Comparison of ENCODE assay signal across 29 mouse cellular contexts in the genomic region with DNA sequence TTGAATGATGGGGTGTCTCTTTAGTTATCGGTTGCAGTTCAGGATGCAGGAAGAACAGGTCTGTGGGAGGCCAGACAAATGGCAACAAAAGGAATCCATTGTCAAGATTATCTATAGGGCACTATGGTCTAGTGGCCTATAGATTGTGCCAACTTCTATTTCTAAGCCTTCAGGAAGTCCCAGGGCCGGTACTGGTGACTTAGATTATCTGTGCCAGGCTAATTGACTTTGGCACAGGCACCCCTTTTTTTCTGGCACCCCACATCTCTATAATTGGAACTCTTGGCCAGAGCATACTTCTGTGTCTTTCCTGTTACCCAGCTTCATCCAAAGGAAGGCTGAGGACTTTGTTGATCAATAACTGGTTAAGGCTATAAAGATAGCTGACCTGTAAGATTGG. TPM values are rescaled to one million over a fixed set of nuclear protein-coding genes. Genes with fewer than 3 reads are reported as not detected.
DNase-seq lines count a peak whose midpoint lies in the region; ATAC-seq and TF ChIP-seq lines count a peak whose summit lies in the region.
"Had no signal": no experiment of that assay in that cellular context is flagged by ENCODE, and none has a peak within 500 bp of the region (broad histone marks: within the 10 kb centered on the region; RNA-seq: fewer than 3 reads in every experiment).

No protein-coding gene starts in this region.

- H3K27ac ChIP-seq in forebrain, embryonic 13.5 days = 0 out of 2 replicates have a peak overlapping the region, but pooled peaks have one; percentile 40
- H3K27ac ChIP-seq in forebrain, embryonic 11.5 days (ENCODE audit: low read depth, low read length) = no peak overlapping the region
- no peak overlapping the region for H3K27ac ChIP-seq in liver, adult 2 months (replicated peaks; ENCODE audit: insufficient read depth, low read depth, low read length)
- H3K27ac ChIP-seq in liver, embryonic 12.5 days = no peak overlapping the region
- H3K27ac ChIP-seq: embryonic facial prominence, embryonic 15.5 days; heart, adult 2 months; hindbrain, embryonic 12.5 days; kidney, embryonic 15.5 days; midbrain, embryonic 15.5 days; neural tube, embryonic 13.5 days had no signal

- H3K4me1 ChIP-seq in forebrain, embryonic 13.5 days = peaks cover 23% of the 10 kb centered on the region
- no peaks in the 10 kb centered on the region for H3K4me1 ChIP-seq in forebrain, embryonic 11.5 days (replicated peaks; ENCODE audit: control insufficient read depth, insufficient read depth, low read length)
- peaks cover 3% of the 10 kb centered on the region; the same call in 1 of the 2 replicates for H3K4me1 ChIP-seq in liver, adult 2 months (ENCODE audit: control insufficient read depth, insufficient read depth, low read length)
- peaks cover 4% of the 10 kb centered on the region; the same call in 1 of the 2 replicates for H3K4me1 ChIP-seq in liver, embryonic 12.5 days
- H3K4me1 ChIP-seq: midbrain, embryonic 15.5 days had no signal

- H3K27me3 ChIP-seq in forebrain, embryonic 13.5 days = no peaks in the 10 kb centered on the region
- H3K27me3 ChIP-seq in forebrain, embryonic 11.5 days (ENCODE audit: control insufficient read depth, insufficient read depth, low read length) = no peaks in the 10 kb centered on the region
- H3K27me3 ChIP-seq in liver, adult 2 months (ENCODE audit: control insufficient read depth, insufficient read depth, low read length) = no peaks in the 10 kb centered on the region
- H3K27me3 ChIP-seq in liver, embryonic 12.5 days (replicated peaks) = no peaks in the 10 kb centered on the region
- H3K27me3 ChIP-seq: embryonic facial prominence, embryonic 15.5 days; hindbrain, embryonic 12.5 days; kidney, embryonic 15.5 days; midbrain, embryonic 15.5 days; neural tube, embryonic 13.5 days; Patski had no signal

- H3K36me3 ChIP-seq in forebrain, embryonic 13.5 days (ENCODE audit: poor library complexity, severe bottlenecking) = no peaks in the 10 kb centered on the region
- no peaks in the 10 kb centered on the region for H3K36me3 ChIP-seq in forebrain, embryonic 11.5 days (ENCODE audit: control insufficient read depth, insufficient read depth, low read length)
- no peaks in the 10 kb centered on the region for H3K36me3 ChIP-seq in liver, adult 2 months (ENCODE audit: control insufficient read depth, insufficient read depth, low read length)
- no peaks in the 10 kb centered on the region for H3K36me3 ChIP-seq in liver, embryonic 12.5 days
- H3K36me3 ChIP-seq: embryonic facial prominence, embryonic 15.5 days; hindbrain, embryonic 12.5 days; kidney, embryonic 15.5 days; midbrain, embryonic 15.5 days; neural tube, embryonic 13.5 days had no signal

- TF ChIP-seq CTCF in liver, adult 2 months (IDR thresholded peaks at IDR 0.05; ENCODE audit: low read depth, low read length) = no peak

- H3K4me2 ChIP-seq in forebrain, embryonic 13.5 days = no peak overlapping the region
- H3K4me2 ChIP-seq in forebrain, embryonic 11.5 days (ENCODE audit: low read depth, low read length, severe bottlenecking) = no peak overlapping the region
- no peak overlapping the region for H3K4me2 ChIP-seq in liver, embryonic 12.5 days
- H3K4me2 ChIP-seq: embryonic facial prominence, embryonic 15.5 days; hindbrain, embryonic 12.5 days; kidney, embryonic 15.5 days; liver, embryonic 11.5 days; midbrain, embryonic 15.5 days; neural tube, embryonic 13.5 days had no signal

- WGBS in forebrain, embryonic 13.5 days = 56% methylated on average over 2 of the region's 2 CpGs
- WGBS in forebrain, embryonic 11.5 days = 87% methylated on average over 2 of the region's 2 CpGs
- WGBS in liver, adult 2 months = 44% methylated on average over 2 of the region's 2 CpGs
- WGBS in liver, embryonic 12.5 days (ENCODE audit: insufficient replicate concordance) = 62% methylated on average over 2 of the region's 2 CpGs

- no peak overlapping the region for H3K4me3 ChIP-seq in forebrain, embryonic 13.5 days
- H3K4me3 ChIP-seq in forebrain, embryonic 11.5 days (ENCODE audit: low read depth, low read length) = no peak overlapping the region
- no peak overlapping the region for H3K4me3 ChIP-seq in liver, adult 2 months (ENCODE audit: insufficient read depth, low read depth, low read length)
- H3K4me3 ChIP-seq in liver, embryonic 12.5 days = no peak overlapping the region
- H3K4me3 ChIP-seq: embryonic facial prominence, embryonic 15.5 days; heart, adult 2 months; hindbrain, embryonic 12.5 days; kidney, embryonic 15.5 days; midbrain, embryonic 15.5 days; myocyte; neural tube, embryonic 13.5 days had no signal

- peak; percentile 55; the same call in 1 of the 2 replicates for ATAC-seq in forebrain, embryonic 13.5 days
- no peak for ATAC-seq in forebrain, embryonic 11.5 days (replicated peaks; ENCODE audit: low FRiP score)
- no peak for ATAC-seq in liver, embryonic 12.5 days
- ATAC-seq: CD4-positive, CD25-positive, alpha-beta regulatory T cell, adult 4 months; midbrain, embryonic 15.5 days; Patski had no signal

- TF ChIP-seq POLR2A in liver, adult 2 months (IDR thresholded peaks at IDR 0.05; ENCODE audit: extremely low read depth, insufficient read depth, low read length) = no peak

- no peaks in the 10 kb centered on the region for H3K9me3 ChIP-seq in forebrain, embryonic 13.5 days (replicated peaks)
- no peaks in the 10 kb centered on the region for H3K9me3 ChIP-seq in forebrain, embryonic 11.5 days (ENCODE audit: control insufficient read depth, low read length)
- H3K9me3 ChIP-seq in liver, embryonic 12.5 days (replicated peaks) = no peaks in the 10 kb centered on the region
- H3K9me3 ChIP-seq: embryonic facial prominence, embryonic 15.5 days; hindbrain, embryonic 12.5 days; kidney, embryonic 15.5 days; midbrain, embryonic 15.5 days; neural tube, embryonic 13.5 days had no signal

- H3K9ac ChIP-seq in forebrain, embryonic 13.5 days = no peak overlapping the region
- no peak overlapping the region for H3K9ac ChIP-seq in forebrain, embryonic 11.5 days (ENCODE audit: low read length)
- H3K9ac ChIP-seq in liver, adult 2 months (ENCODE audit: low read depth, low read length) = no peak overlapping the region
- H3K9ac ChIP-seq in liver, embryonic 12.5 days = no peak overlapping the region
- H3K9ac ChIP-seq: embryonic facial prominence, embryonic 15.5 days; hindbrain, embryonic 12.5 days; kidney, embryonic 15.5 days; midbrain, embryonic 15.5 days; neural tube, embryonic 13.5 days had no signal

- no peaks in the 10 kb centered on the region for H3K79me2 ChIP-seq in liver, adult 2 months (ENCODE audit: control insufficient read depth, insufficient read depth, low read length)

- no peak for DNase-seq in forebrain, embryonic 11.5 days (ENCODE audit: low spot score)
- DNase-seq in liver, adult 2 months (ENCODE audit: extremely low read depth, low read depth, low spot score) = peak; percentile 66
- peak; percentile 42 for DNase-seq in fat pad, adult 2 months (ENCODE audit: extremely low read depth, low read depth, low spot score)
- DNase-seq in Muller cell, postnatal 12 days (ENCODE audit: inconsistent ontology term) = no peak
- DNase-seq in urinary bladder, adult 18-20 months (ENCODE audit: low spot score in 2 of 2) = no peak
- DNase-seq: adrenal gland, postnatal 36 days; cerebellum, adult 11-12 months; gastrocnemius, postnatal 36 days; heart, adult 2 months; kidney, adult 11 months; kidney, postnatal 36 days; layer of hippocampus, adult 9-11 months; lung, adult 18-20 months; lung, postnatal 10 days; retina, postnatal 1 day; right cerebral cortex, postnatal 25 days; thymus, adult 18-20 months; thymus, postnatal 4 days had no signal

RNA-seq across cellular contexts. Expression of a gene that starts 12.9 kb away (rescaled TPM):
- polyA plus RNA-seq in forebrain, embryonic 13.5 days (2015; fragmentation: Nextera tagmentation; extraction: Ambion mirVana) = 0.23 and 0.87 TPM in 2 replicates
- polyA plus RNA-seq in forebrain, embryonic 11.5 days (2014; fragmentation: Nextera tagmentation; extraction: Ambion mirVana) = 0.68 and 0.91 TPM in 2 replicates
- 52.2 and 57.3 TPM in 2 replicates for total RNA-seq in liver, adult 2 months (2014; rRNA removed)
- 44.7 and 47.4 TPM in 2 replicates for polyA plus RNA-seq in liver, adult 2 months (2012; rRNA removed)
- 3.9 and 4.1 TPM in 2 replicates for polyA plus RNA-seq in liver, embryonic 12.5 days (2016; fragmentation: Nextera tagmentation; extraction: Ambion mirVana)

Comparison
In these comparisons a context has a peak if more than half of its experiments do, and no peak if none do; other contexts are left out.
1. DNase-seq: peak in liver, adult 2 months (single experiment) and fat pad, adult 2 months (single experiment); none in forebrain, embryonic 11.5 days (single experiment), Muller cell, postnatal 12 days (single experiment) and urinary bladder, adult 18-20 months (0 of 2).